Mouse (Mus musculus) CH12.LX (cell line): ENCODE results near the gene Vps37c. TPM values are rescaled to one million over a fixed set of nuclear protein-coding genes. Genes with fewer than 3 reads are reported as not detected.

ENCODE experiments used
- DNase-seq: peaks from one replicate; pipeline ENCODE4 v3.0.0-alpha.2; 2013; ENCODE audit errors: extremely low read depth
- H3K27ac ChIP-seq: 2 replicates; pipeline ENCODE4 v1.5.1; 2012; ENCODE audit warnings: low read depth, mild to moderate bottlenecking, control low read depth, moderate library complexity; ENCODE audit not compliant: insufficient read depth
- H3K27me3 ChIP-seq: replicated peaks from 2 replicates; pipeline ENCODE3; 2012; ENCODE audit warnings: inconsistent platforms
- H3K36me3 ChIP-seq, 2 experiments: replicated peaks in 1 of 2; 2 replicates each; pipeline versions ENCODE3 to v1.6.1; 2012; ENCODE audit warnings: inconsistent platforms in 1 of 2, low read length in 1 of 2, mild to moderate bottlenecking in 1 of 2, mixed read lengths in 1 of 2, moderate library complexity in 1 of 2; ENCODE audit not compliant: control insufficient read depth in 1 of 2, insufficient read depth in 1 of 2
- H3K4me1 ChIP-seq, 2 experiments: 2 replicates each; pipeline ENCODE4 v1.6.1; 2012; ENCODE audit warnings: inconsistent platforms in 1 of 2, moderate library complexity in 1 of 2; ENCODE audit not compliant: insufficient read depth in 2 of 2, control insufficient read depth in 1 of 2
- H3K4me2 ChIP-seq: 2 replicates; pipeline ENCODE4 v1.6.1; 2012; ENCODE audit warnings: low read depth, mild to moderate bottlenecking, control low read depth; ENCODE audit not compliant: poor library complexity, insufficient read depth, severe bottlenecking
- H3K4me3 ChIP-seq, 3 experiments: fragments of 150-350 bp in 1 of 3; sonication (generic) in 1 of 3; replicated peaks in 1 of 3; 2 replicates each; pipeline versions ENCODE3 to v1.5.1; 2011 to 2012; ENCODE audit warnings: low read depth in 2 of 3, low read length in 2 of 3, mild to moderate bottlenecking in 2 of 3, moderate library complexity in 2 of 3, control low read depth in 1 of 3, improper control_type of control experiment in 1 of 3, inconsistent platforms in 1 of 3, mixed read lengths in 1 of 3; ENCODE audit not compliant: poor library complexity in 1 of 3
- H3K79me2 ChIP-seq: replicated peaks from 2 replicates; pipeline ENCODE4 v1.6.1; 2012; ENCODE audit warnings: mild to moderate bottlenecking, moderate library complexity; ENCODE audit not compliant: control insufficient read depth, poor library complexity, insufficient read depth, severe bottlenecking; ENCODE audit errors: extremely low read depth
- H3K9ac ChIP-seq: 2 replicates; pipeline ENCODE4 v1.6.1; 2012; ENCODE audit warnings: low read depth, mild to moderate bottlenecking, control low read depth, moderate library complexity; ENCODE audit not compliant: insufficient read depth
- H3K9me3 ChIP-seq: replicated peaks from 2 replicates; pipeline ENCODE3; 2012; ENCODE audit warnings: low read length, inconsistent platforms, mixed read lengths
- BHLHE40 ChIP-seq: IDR thresholded peaks from 2 replicates; pipeline ENCODE4 v1.6.1; 2011; ENCODE audit warnings: mild to moderate bottlenecking, low read depth, low read length, improper control_type of control experiment
- CTCF ChIP-seq, 2 experiments: IDR thresholded peaks in 1 of 2; conservative IDR thresholded peaks in 1 of 2; 2 replicates each; pipeline ENCODE4 v1.5.1; 2011 to 2012; ENCODE audit warnings: low read depth in 2 of 2, low read length in 2 of 2, improper control_type of control experiment in 1 of 2, inconsistent platforms in 1 of 2, mild to moderate bottlenecking in 1 of 2, moderate library complexity in 1 of 2
- E2F4 ChIP-seq: IDR thresholded peaks from 2 replicates; pipeline ENCODE4 v1.6.1; 2011; ENCODE audit warnings: low read depth, low read length, improper control_type of control experiment; ENCODE audit not compliant: insufficient replicate concordance
- ELF1 ChIP-seq: IDR thresholded peaks from 2 replicates; pipeline ENCODE4 v1.6.1; 2014; ENCODE audit warnings: low read depth, mild to moderate bottlenecking, inconsistent platforms, low read length, improper control_type of control experiment
- EP300 ChIP-seq: IDR thresholded peaks from 2 replicates; pipeline ENCODE4 v1.6.1; 2011; ENCODE audit warnings: low read length, improper control_type of control experiment
- ETS1 ChIP-seq: conservative IDR thresholded peaks from 2 replicates; pipeline ENCODE4 v1.6.1; 2012; ENCODE audit warnings: low read depth, mild to moderate bottlenecking, inconsistent platforms, low read length, improper control_type of control experiment, moderate library complexity
- GABPA ChIP-seq: IDR thresholded peaks from 2 replicates; pipeline ENCODE4 v1.6.1; 2012; ENCODE audit warnings: low read depth, low read length, improper control_type of control experiment, inconsistent platforms; ENCODE audit not compliant: insufficient replicate concordance
- HCFC1 ChIP-seq: IDR thresholded peaks from 2 replicates; pipeline ENCODE4 v1.6.1; 2012; ENCODE audit warnings: low read depth, mild to moderate bottlenecking, inconsistent platforms, low read length, improper control_type of control experiment
- JUN ChIP-seq: IDR thresholded peaks from 2 replicates; pipeline ENCODE4 v1.6.1; 2011; ENCODE audit warnings: low read depth, mild to moderate bottlenecking, low read length, improper control_type of control experiment, moderate library complexity; ENCODE audit not compliant: insufficient read depth
- JUND ChIP-seq: conservative IDR thresholded peaks from 2 replicates; pipeline ENCODE4 v1.6.1; 2011; ENCODE audit warnings: low read depth, low read length, improper control_type of control experiment
- KAT2A ChIP-seq: IDR thresholded peaks from 2 replicates; pipeline ENCODE4 v1.6.1; 2012; ENCODE audit warnings: low read length, improper control_type of control experiment, inconsistent platforms; ENCODE audit not compliant: insufficient replicate concordance
- MAFK ChIP-seq: IDR thresholded peaks from 2 replicates; pipeline ENCODE4 v1.6.1; 2011; ENCODE audit warnings: low read length, improper control_type of control experiment; ENCODE audit not compliant: insufficient replicate concordance
- MAX ChIP-seq: IDR thresholded peaks from 2 replicates; pipeline ENCODE4 v1.6.1; 2011; ENCODE audit warnings: low read length, improper control_type of control experiment
- MAZ ChIP-seq: IDR thresholded peaks from 2 replicates; pipeline ENCODE4 v1.6.1; 2012; ENCODE audit warnings: low read depth, mild to moderate bottlenecking, inconsistent platforms, low read length, improper control_type of control experiment, moderate library complexity
- MEF2A ChIP-seq: IDR thresholded peaks from 2 replicates; pipeline ENCODE4 v1.6.1; 2014; ENCODE audit warnings: low read depth, mild to moderate bottlenecking, inconsistent platforms, low read length, improper control_type of control experiment, borderline replicate concordance
- MXI1 ChIP-seq: IDR thresholded peaks from 2 replicates; pipeline ENCODE4 v1.6.1; 2011; ENCODE audit warnings: mild to moderate bottlenecking, low read depth, low read length, improper control_type of control experiment
- PAX5 ChIP-seq: IDR thresholded peaks from 2 replicates; pipeline ENCODE4 v1.6.1; 2012; ENCODE audit warnings: low read length, inconsistent platforms, mixed read lengths
- POLR2A ChIP-seq: IDR thresholded peaks from 2 replicates; pipeline ENCODE4 v1.6.1; 2011; ENCODE audit warnings: low read depth, mild to moderate bottlenecking, improper control_type of control experiment, low read length
- RAD21 ChIP-seq: IDR thresholded peaks from 2 replicates; pipeline ENCODE4 v1.6.1; 2011; ENCODE audit warnings: low read depth, mild to moderate bottlenecking, low read length, improper control_type of control experiment, moderate library complexity
- SIN3A ChIP-seq: IDR thresholded peaks from 2 replicates; pipeline ENCODE4 v1.6.1; 2012; ENCODE audit warnings: low read length, improper control_type of control experiment, inconsistent platforms
- SMC3 ChIP-seq: IDR thresholded peaks from 2 replicates; pipeline ENCODE4 v1.6.1; 2011; ENCODE audit warnings: low read depth, low read length, improper control_type of control experiment
- TBP ChIP-seq: conservative IDR thresholded peaks from 2 replicates; pipeline ENCODE4 v1.6.1; 2011; ENCODE audit warnings: low read depth, low read length, improper control_type of control experiment
- UBTF ChIP-seq: IDR thresholded peaks from 2 replicates; pipeline ENCODE4 v1.6.1; 2012; ENCODE audit warnings: low read depth, mild to moderate bottlenecking, inconsistent platforms, low read length, improper control_type of control experiment, moderate library complexity
- USF1 ChIP-seq: IDR thresholded peaks from 2 replicates; pipeline ENCODE4 v1.6.1; 2014; ENCODE audit warnings: low read depth, mild to moderate bottlenecking, inconsistent platforms, low read length, improper control_type of control experiment
- ZKSCAN1 ChIP-seq: IDR thresholded peaks from 2 replicates; pipeline ENCODE4 v1.6.1; 2012; ENCODE audit warnings: low read depth, inconsistent platforms, low read length, improper control_type of control experiment, borderline replicate concordance
- ZMIZ1 ChIP-seq: IDR thresholded peaks from 2 replicates; pipeline ENCODE4 v1.6.1; 2012; ENCODE audit warnings: low read depth, mild to moderate bottlenecking, inconsistent platforms, low read length, improper control_type of control experiment
- dilution Hi-C: fragments of 300-500 bp; cut with MboI; formaldehyde crosslinking; loops from 2 replicates; pipeline ENCODE4 v1.14.3; 2020; ENCODE audit warnings: low sequenced_read_pairs; ENCODE audit not compliant: extremely low pct_unique_long_range_greater_than_20kb, extremely low pct_ligation_motif_present
- in situ Hi-C: fragments of 300-500 bp; cut with MboI; formaldehyde crosslinking; loops from 3 replicates; pipeline ENCODE4 v1.14.3; 2019; ENCODE audit warnings: low sequenced_read_pairs, low pct_ligation_motif_present, low pct_unique_long_range_greater_than_20kb, mixed read lengths
- polyA plus RNA-seq: library from polyadenylated mRNA; unstranded; fragments of >175 nt; gene quantifications from 2 replicates; pipeline ENCODE4 v1.2.1, GENCODE M21; 2012; ENCODE audit warnings: low read depth; ENCODE audit not compliant: insufficient read length
- total RNA-seq, 2 experiments: library from RNA; depleted of rRNA; stranded (reverse); fragments of 300-350 nt in 1 of 2; fragments of >200 nt in 1 of 2; gene quantifications; 2 replicates each; pipeline ENCODE4 v1.2.3; 2012 to 2014

Gene Vps37c
- total and polyA plus RNA-seq, 3 experiments: 6.2 to 13.0 (median 9.5) TPM

GRCm38 (mm10) chr19:10747718-10748117 lies 59.2 kb downstream of the Vps37c start (continued):
- TF ChIP-seq ZKSCAN1 (no peak), BHLHE40 (peak; percentile 37; the same call in 1 of the 2 replicates), CTCF (conservative IDR thresholded peaks at IDR 0.05 in 1 of 2, IDR thresholded peaks at IDR 0.05 in 1 of 2; ENCODE audit: low read depth in 2 of 2, low read length in 2 of 2) (peak in 1 of 2 experiments; percentile 34; a peak in 2 of 4 replicates), JUN (no peak), ELF1 (no peak), JUND (no peak), SMC3 (0 out of 2 replicates have a peak, but pooled peaks have one; percentile 19), HCFC1 (peak; percentile 59)

- DNase-seq: no peak
- Histone ChIP-seq H3K4me3 (peak overlapping the region; percentile 44 to 59 (median 55)), H3K4me2 (peak overlapping the region; percentile 19), H3K27ac (peak overlapping the region; percentile 56), H3K9ac (peak overlapping the region; percentile 49), H3K9me3 (no peaks in the 10 kb centered on the region), H3K4me1 (peaks cover 26 to 77% of the 10 kb centered on the region in 2 experiments), H3K79me2 (peaks cover 37% of the 10 kb centered on the region), H3K27me3 (no peaks in the 10 kb centered on the region), H3K36me3 (peaks cover 0 to 17% of the 10 kb centered on the region in 2 experiments)
- dilution Hi-C loops: no loop called here
- in situ Hi-C loops: no loop called here
- TF ChIP-seq RAD21 (no peak), USF1 (no peak), JUND (no peak), PAX5 (no peak), POLR2A (no peak), ETS1 (no peak), ELF1 (no peak), E2F4 (no peak), SMC3 (no peak), SIN3A (no peak), JUN (no peak), UBTF (no peak), TBP (no peak)
Observed at GRCm38 (mm10) chr19:10748401-10749102, 60.0 kb downstream of the Vps37c start.

- in situ Hi-C loops: no loop called here
- Histone ChIP-seq H3K79me2 (peaks cover 39% of the 10 kb centered on the region), H3K4me2 (peak overlapping the region; percentile 19), H3K4me3 (no peak overlapping the region), H3K36me3 (peaks cover 0 to 17% of the 10 kb centered on the region in 2 experiments), H3K27ac (no peak overlapping the region), H3K4me1 (peaks cover 26 to 75% of the 10 kb centered on the region in 2 experiments), H3K9ac (peak overlapping the region; percentile 49; the same call in 1 of the 2 replicates), H3K9me3 (no peaks in the 10 kb centered on the region), H3K27me3 (no peaks in the 10 kb centered on the region)
- TF ChIP-seq RAD21: no peak
- no peak for TF ChIP-seq TBP
- TF ChIP-seq ZMIZ1: no peak
- no peak for TF ChIP-seq MAZ
- TF ChIP-seq MEF2A: no peak
- no peak for TF ChIP-seq KAT2A
- no peak for TF ChIP-seq MXI1
- no peak for TF ChIP-seq EP300
- no peak for TF ChIP-seq MAX
- TF ChIP-seq GABPA: no peak
- no peak for TF ChIP-seq CTCF (conservative IDR thresholded peaks at IDR 0.05 in 1 of 2, IDR thresholded peaks at IDR 0.05 in 1 of 2; ENCODE audit: low read depth in 2 of 2, low read length in 2 of 2)
- TF ChIP-seq MAFK: no peak
- TF ChIP-seq POLR2A: no peak
- dilution Hi-C loops: no loop called here
- DNase-seq: no peak
Observed at GRCm38 (mm10) chr19:10749295-10749694, 60.8 kb downstream of the Vps37c start.
